Mouse (Mus musculus) induced T-regulatory cell, adult 2 months (primary cell): Measurements from ENCODE around the gene Bcdin3d.
A peak's percentile ranks its signal among the peaks of the same experiment; 100 is the strongest.
"Not testable (repeated sequence)": the region's sequence is repeated elsewhere in the genome, so short reads cannot be mapped to it uniquely, and the experiment has no call there.

Experiments used
- DNase-seq: peaks from one replicate; pipeline ENCODE4 v3.0.0-alpha.2; 2012; ENCODE audit warnings: low read depth

Bcdin3d gene

GRCm38 (mm10) chr15:99472972-99473371 lies 1.6 kb downstream of the Bcdin3d start:
- peak; percentile 34 for DNase-seq

- peak; percentile 68 for DNase-seq
Measured at GRCm38 (mm10) chr15:99471677-99472063, 2.9 kb downstream of the Bcdin3d start.

GRCm38 (mm10) chr15:99470971-99471676 lies 3.4 kb downstream of the Bcdin3d start:
- peak; percentile 80 for DNase-seq

- no peak for DNase-seq
Measured at GRCm38 (mm10) chr15:99470224-99470761, 4.2 kb downstream of the Bcdin3d start.

- no peak for DNase-seq
Measured at GRCm38 (mm10) chr15:99469736-99470135, 4.8 kb downstream of the Bcdin3d start.

- peak; percentile 85 for DNase-seq
Measured at GRCm38 (mm10) chr15:99469067-99469466, 5.5 kb downstream of the Bcdin3d start.

GRCm38 (mm10) chr15:99463194-99463593 lies 11.3 kb downstream of the Bcdin3d start:
- DNase-seq, result no peak

GRCm38 (mm10) chr15:99457606-99458401 lies 16.7 kb downstream of the Bcdin3d start, which contains the start of gene Nckap5l:
Gene Nckap5l, minus strand, starts transcription at chr15:99457748.
- peak; percentile 94 for DNase-seq

GRCm38 (mm10) chr15:99456963-99457605 lies 17.4 kb downstream of the Bcdin3d start:
- peak; percentile 69 for DNase-seq

- DNase-seq, result peak; percentile 23
Measured at GRCm38 (mm10) chr15:99456338-99456962, 18.1 kb downstream of the Bcdin3d start.

GRCm38 (mm10) chr15:99455415-99455814 lies 19.1 kb downstream of the Bcdin3d start:
- no peak for DNase-seq

GRCm38 (mm10) chr15:99454585-99455279 lies 19.8 kb downstream of the Bcdin3d start:
- no peak for DNase-seq

- DNase-seq, result no peak
Measured at GRCm38 (mm10) chr15:99453153-99453900, 21.2 kb downstream of the Bcdin3d start.

- DNase-seq, result no peak
Measured at GRCm38 (mm10) chr15:99449751-99450280, 24.7 kb downstream of the Bcdin3d start.

GRCm38 (mm10) chr15:99449131-99449750 lies 25.3 kb downstream of the Bcdin3d start:
- DNase-seq, result no peak

GRCm38 (mm10) chr15:99446136-99446535 lies 28.4 kb downstream of the Bcdin3d start:
- DNase-seq, result not testable (repeated sequence)

- DNase-seq, result no peak
Measured at GRCm38 (mm10) chr15:99445567-99445966, 29.0 kb downstream of the Bcdin3d start.

- no peak for DNase-seq
Measured at GRCm38 (mm10) chr15:99442358-99442757, 32.2 kb downstream of the Bcdin3d start.

- DNase-seq, result no peak
Measured at GRCm38 (mm10) chr15:99440816-99441457, 33.6 kb downstream of the Bcdin3d start.
